Mouse (Mus musculus): ENCODE measurements at regions not wholly inside any gene's neighbourhood (a gene's known extent, or its start where the extent isn't known, plus 50 kb on each side); places are given as distances from the start of the nearest gene placed in this dataset.

DNA sequence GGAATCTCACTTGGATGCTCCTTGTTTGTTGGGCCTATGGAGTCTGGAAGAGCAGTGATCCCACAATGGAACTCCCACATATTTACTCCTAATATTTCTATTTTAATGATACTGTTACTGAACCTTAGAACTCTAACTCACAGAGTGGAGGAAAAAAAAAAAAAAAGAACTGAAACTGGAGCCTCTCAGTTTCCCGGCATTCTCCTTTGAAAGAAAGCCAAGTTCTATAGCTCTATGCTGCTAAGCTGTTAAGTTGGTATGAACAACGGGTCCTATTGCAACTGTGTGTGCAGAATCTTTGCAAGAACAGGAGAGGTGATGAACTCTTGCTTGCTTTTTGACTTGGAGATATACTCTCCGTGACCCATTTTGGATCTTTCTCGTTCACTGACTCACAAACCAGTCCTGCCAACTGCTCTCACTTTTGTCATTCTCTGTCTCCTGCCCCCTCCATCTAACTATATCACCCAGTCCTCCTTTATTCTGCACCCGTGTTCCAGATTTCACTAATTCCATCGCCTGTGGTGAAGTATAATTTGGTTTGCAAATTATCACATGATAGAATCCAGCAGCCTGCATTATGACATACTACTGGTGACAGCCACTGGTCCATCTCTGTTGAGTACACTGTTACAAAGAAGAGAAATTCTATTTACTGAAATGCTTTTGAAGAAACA is 92.6 kb upstream of the Ctsc start:
- no peak for ATAC-seq

DNA sequence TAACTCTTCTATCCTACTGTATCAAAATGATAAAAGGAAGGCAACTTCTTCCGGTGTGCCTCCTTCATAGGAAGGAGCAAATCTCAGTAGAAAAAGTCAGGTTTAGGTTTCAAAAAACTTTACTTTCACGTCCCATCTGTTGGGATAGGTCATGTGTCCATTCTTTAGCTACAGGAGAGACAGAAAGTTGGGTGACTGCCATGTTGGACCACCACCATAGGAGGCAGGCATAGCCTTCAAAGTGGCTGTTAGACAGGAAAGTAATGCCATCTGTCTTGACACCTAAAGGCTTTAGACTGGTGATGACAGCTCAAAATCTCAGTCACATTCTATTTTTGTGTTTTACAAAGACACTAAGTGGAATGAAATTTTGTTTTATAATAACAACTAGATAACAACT is 90.3 kb upstream of the Ctsc start:
- ATAC-seq = no peak

DNA sequence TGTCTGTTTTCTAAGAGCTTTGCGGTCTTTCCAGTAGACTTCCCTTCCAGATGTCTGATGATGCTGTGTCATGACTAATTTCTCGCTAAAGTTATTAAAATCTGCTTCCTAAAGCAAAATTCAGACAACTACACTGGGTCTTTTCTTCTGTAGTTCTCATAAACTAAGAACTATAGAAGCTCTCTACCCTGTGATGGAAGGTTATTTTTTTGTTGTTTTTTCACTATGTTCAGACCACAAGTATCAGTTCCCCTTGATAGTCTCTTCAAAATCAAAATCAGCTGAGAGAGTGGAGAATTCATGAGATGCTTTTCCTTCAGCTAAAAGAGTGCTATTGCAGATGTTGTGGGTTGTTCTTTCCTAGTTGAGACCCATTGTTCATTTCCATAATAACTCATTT is 85.1 kb upstream of the Ctsc start:
- peak; percentile 21 for ATAC-seq

DNA sequence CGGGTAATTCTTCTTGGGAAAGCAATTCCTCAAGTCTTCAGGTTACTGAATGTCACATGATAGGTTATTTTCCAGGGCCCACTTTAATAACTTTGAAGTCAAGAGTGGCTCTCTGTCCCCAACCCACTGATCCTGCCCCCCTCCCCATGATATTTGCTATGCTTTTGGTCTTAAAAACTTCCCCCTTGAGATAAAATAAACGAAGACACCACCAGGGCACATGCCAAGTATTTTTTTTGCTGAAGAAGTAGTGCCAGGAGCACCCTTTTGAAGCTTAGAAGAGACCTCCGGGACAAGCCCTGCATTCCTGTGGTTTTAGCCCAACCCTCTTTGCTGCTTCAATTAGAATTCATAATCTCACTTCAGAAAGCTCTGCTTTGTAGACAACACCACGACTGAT is 78.8 kb upstream of the Ctsc start:
- no peak for ATAC-seq

DNA sequence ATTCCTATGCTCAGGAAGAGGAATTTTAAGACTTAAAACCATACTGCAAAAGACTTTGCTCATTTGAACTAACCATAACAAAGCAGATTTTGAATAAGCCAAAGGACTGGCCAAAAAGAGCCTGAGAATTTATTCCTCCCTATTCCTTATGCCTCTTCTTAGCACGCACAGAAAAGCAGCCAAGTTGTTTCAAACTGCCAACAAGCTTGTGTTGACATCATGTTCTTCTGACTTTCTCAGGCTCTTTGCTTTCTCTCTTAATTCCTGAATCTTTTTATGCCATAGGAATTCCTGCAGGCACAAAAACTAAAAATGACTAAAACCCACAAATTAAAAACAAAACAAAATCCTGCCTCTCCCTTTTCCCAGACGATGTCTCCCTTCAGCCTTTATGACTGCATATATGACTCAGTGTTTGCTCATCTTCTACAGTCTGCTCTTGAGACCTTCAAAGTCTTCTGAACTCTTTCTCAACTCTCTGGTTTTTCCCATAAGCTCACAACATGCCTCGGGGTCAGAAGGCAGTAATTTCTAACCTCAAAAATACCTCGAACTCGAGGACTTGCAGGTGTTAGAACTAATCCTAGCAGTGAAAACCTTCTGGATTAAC is 77.9 kb upstream of the Ctsc start:
- no peak for ATAC-seq

DNA sequence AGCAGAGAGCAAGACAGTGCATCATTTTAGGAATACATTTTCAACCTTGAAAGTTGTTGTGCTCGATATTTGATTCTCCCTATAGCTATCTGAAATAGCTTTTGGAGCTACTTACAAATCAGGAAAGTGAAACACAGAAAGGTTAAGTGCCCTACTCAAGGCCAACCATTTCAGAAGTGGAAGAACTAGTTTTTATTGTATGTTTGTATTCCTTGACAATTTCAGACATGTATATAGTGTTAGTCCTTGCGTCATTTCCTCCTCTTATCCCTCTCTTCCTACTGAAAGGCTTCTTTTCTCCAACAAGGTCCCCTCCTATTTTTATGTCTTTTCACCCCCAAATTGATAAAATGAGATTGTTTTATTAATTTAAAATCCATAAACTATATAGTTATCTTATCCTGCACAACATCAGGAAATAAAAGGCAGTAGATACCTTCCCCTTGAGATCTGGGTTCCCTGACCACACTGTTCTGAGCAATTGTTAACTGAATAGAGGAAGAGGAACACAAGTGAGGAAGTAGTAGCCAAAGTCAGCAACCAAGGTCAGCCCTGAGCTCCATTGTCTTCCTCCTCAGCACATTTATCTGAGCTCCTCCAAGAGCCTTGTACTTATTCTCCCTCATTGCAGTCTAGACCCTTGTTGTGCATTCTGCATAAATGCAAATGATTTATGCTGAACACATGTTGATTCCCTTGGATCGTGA is 76.1 kb upstream of the Ctsc start:
- ATAC-seq = no peak

DNA sequence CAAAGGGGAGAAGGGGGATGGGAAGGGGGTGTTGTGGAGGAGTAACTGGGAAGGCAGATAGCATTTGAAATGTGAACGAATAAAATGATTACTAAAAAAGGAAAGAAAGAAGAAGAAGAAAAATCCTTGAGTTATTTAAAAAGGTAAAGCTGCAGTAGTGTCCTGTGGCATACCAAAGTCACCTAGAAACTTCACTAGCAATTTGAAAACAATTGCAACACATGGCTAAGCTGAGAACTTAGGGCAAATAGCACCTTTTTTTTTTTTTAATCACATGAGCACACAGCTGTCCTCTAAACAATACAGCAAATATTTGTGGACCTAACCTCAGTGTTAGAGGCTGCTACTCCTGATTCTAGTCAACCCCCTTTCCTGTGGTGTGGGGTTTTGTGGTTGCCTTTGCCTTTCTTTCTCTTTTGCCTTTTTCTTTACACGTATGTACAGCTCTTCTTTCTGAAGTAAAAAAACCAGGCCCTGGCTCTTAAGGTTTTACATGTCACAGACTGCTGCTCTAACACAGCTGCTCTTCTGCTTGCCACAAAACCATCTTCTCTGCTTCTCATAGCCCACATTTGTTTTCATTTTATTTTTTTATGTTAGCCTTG is 71.6 kb upstream of the Ctsc start:
- ATAC-seq = peak; percentile 84

DNA sequence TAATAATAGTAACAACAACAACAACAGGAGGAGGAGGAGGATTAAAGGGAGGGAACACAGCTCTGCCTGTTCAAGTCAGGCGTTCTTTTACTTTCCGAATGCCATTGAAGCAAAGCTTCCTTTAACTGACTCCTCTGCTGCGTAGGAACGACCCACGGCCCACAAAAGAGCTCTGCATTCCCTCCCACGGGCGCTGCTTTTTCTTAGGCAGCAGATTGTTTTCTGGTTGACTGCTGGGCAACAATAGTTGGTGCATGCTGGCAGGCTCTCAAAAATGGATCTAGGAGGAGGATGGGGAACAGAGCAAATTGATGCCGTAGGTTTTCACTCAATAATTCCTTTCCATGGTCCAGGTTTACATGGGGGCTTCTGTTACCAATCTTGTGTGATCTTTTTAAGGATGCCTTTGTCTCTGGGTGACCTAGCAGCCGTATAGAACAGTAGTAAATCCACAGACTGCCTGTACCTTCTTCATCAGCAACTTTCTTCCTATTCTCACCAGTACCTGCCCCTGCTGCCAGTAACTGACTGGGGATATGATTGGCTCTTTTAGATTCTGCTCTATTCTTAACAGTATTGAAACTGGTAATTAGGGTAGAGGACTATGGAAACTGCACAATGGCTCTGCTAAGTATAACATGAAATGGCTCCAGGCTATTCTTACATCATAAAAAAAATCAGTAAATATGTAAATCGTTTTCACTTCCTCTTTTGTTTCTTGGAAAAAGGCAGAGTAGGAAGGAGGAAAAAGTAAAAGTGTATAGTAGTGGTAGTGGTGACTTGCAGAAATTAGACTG is 70.8 kb upstream of the Ctsc start:
- ATAC-seq = peak; percentile 47

DNA sequence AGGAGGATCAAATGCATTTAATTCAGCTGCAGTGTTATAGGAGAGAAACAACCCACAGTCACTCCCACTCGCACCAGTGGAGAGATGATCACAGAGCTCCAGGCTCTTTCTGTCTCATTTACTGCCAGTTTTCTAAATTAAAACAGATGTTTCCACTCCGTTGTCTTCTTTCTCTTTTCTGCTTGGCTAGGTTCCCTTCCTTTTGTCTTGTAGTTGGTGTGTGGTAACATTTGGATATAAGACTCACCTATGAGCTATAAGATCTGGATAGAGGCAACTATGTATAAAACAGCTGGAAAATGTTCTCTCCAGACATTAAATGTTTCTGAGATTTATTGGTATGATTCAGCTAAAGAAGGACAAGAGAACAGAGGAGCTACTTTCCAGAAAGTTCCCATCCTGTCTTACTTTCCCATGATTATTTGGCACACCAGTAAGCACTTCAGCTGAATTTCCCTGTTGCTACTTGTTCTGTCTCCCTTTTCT is 63.1 kb upstream of the Ctsc start:
- ATAC-seq = no peak

DNA sequence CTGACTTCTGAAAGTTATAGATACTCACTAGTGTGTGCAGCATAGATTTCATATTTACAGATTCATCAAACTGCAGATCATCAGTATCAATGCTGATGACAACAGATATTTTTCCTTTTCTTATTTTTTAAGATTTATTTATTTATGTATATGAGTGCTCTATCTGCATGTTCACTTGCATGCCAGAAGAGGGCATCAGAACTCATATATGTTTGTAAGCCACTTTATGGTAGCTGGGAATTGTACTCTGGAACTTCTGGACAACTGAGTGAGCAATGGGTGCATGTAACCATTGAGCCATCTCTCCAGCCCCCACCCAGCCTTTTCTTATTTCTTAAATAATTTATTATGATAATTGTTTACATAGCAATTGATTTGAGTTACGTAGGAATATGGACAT is 62.5 kb upstream of the Ctsc start:
- no peak for ATAC-seq

DNA sequence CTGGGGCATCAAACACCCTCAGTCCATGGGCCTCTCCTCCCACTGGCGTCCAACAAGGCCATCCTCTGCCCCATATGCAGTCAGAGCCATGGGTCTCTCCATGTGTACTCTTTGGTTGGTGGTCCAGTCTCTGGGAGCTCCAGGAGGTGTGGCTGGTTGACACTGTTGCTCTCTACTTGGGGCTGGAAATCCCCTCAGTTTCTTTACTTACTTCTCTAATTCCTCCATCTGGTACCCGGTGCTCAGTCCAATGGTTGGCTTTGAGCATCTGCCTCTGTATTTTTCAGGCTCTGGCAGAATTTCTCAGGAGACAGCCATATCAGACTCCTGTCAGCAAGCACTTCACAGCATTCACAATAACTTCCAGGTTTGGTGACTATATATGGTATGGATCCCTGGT is 55.7 kb upstream of the Ctsc start:
- ATAC-seq = no peak

DNA sequence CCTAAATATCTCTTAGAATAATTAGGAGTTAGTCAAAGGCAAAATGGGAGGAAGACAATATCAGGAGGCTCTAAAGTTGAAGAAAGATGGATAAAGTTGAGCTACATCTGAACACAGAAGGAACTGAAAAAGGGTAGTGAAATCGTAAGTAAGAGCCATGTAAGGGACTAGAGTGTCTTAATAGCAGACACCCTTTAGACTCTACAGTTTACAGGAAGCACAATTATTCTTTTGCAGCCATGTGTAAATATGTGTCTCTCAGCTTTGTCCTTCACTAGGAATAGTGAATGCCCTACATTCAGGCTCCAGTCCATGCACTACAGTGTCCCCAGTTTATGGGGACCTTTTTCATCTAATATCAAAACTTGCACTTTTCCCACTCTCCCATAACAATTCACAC is 52.1 kb upstream of the Ctsc start:
- ATAC-seq = no peak

All from inflammation-experienced regulatory T-cells, adult 6 months (primary cell).